Mouse (Mus musculus) spleen, adult 2 months (tissue): ENCODE measurements around the gene Ank. TPM values are rescaled to one million over a fixed set of nuclear protein-coding genes. Genes with fewer than 3 reads are reported as not detected.

Experiments used
- DNase-seq, 2 experiments: peaks; one replicate each; pipeline versions ENCODE4 v3.0.0 to v3.0.0-alpha.2; 2012 to 2021; ENCODE audit warnings: low spot score in 2 of 2, low read depth in 1 of 2
- H3K27ac ChIP-seq: fragments of 200-500 bp; 2 replicates; pipeline ENCODE4 v1.5.1; 2012; ENCODE audit warnings: low read length, inconsistent platforms; ENCODE audit not compliant: insufficient read depth
- H3K27me3 ChIP-seq: fragments of 200-500 bp; 2 replicates; pipeline ENCODE4 v1.6.1; 2012; ENCODE audit warnings: mild to moderate bottlenecking, moderate library complexity, low read length, inconsistent platforms; ENCODE audit not compliant: control insufficient read depth, insufficient read depth
- H3K36me3 ChIP-seq: fragments of 200-500 bp; 2 replicates; pipeline ENCODE4 v1.6.1; 2012; ENCODE audit warnings: mild to moderate bottlenecking, low read length, inconsistent platforms; ENCODE audit not compliant: control insufficient read depth, insufficient read depth
- H3K4me1 ChIP-seq: fragments of 200-500 bp; 2 replicates; pipeline ENCODE4 v1.6.1; 2011; ENCODE audit warnings: inconsistent platforms; ENCODE audit not compliant: control insufficient read depth, insufficient read depth, insufficient read length
- H3K4me3 ChIP-seq: fragments of 200-500 bp; 2 replicates; pipeline ENCODE4 v1.5.1; 2011; ENCODE audit warnings: mild to moderate bottlenecking, inconsistent platforms; ENCODE audit not compliant: insufficient read depth, insufficient read length; ENCODE audit errors: extremely low read depth
- CTCF ChIP-seq: fragments of 200-500 bp; IDR thresholded peaks from 2 replicates; pipeline ENCODE4 v1.5.1; 2011; ENCODE audit warnings: mild to moderate bottlenecking, inconsistent platforms; ENCODE audit not compliant: insufficient read depth, insufficient read length, insufficient replicate concordance; ENCODE audit errors: extremely low read depth
- POLR2A ChIP-seq: fragments of 200-500 bp; IDR thresholded peaks from 2 replicates; pipeline ENCODE4 v1.6.1; 2011; ENCODE audit warnings: low read depth, low read length, inconsistent platforms
- WGBS: fragments of 180-500 bp; shearing (Covaris S2); methylation state at CpG from one replicate; pipeline ENCODE4 v1.1.7; 2018; 5-methylcytosine and 5-hydroxymethylcytosine counted together
- polyA plus RNA-seq: library from polyadenylated mRNA; depleted of rRNA; stranded (reverse); fragments of >200 nt; gene quantifications from 2 replicates; pipeline ENCODE4 v1.2.3, GENCODE M21; 2012

The Ank gene
- polyA plus RNA-seq, 1 experiment, result 20.2 TPM

DNA sequence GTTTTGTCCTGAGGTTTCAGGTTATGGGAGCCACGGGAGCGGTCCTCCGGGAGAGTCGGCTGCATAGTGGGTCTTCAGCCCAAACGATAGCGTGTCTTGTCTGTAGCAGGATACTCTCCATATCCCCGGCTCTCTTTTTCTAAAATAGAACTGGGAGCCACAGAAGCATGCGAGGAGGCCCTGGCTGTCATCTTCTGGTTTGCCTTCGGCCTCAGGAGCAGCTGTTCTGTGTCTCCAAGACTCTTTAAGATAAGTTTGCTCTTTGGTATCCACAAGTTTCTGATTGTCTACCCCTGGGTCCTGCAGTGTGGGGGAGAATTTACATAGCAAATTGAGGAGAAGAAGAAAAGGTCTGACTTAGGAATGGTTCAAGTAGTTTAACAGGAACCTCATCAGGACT lies 10.7 kb downstream of the Ank start:
- no peaks in the 10 kb centered on the region for H3K27me3 ChIP-seq
- TF ChIP-seq POLR2A (no peak), CTCF (no peak)
- WGBS, result 93% methylated on average over 9 of the region's 9 CpGs
- H3K36me3 ChIP-seq, result no peaks in the 10 kb centered on the region
- no peaks in the 10 kb centered on the region for H3K4me1 ChIP-seq
- H3K4me3 ChIP-seq, result no peak overlapping the region
- DNase-seq, result no peak
- H3K27ac ChIP-seq, result no peak overlapping the region

- no peak overlapping the region for H3K4me3 ChIP-seq
- no peak for DNase-seq
- no peaks in the 10 kb centered on the region for H3K4me1 ChIP-seq
- no peak overlapping the region for H3K27ac ChIP-seq
- no peak for TF ChIP-seq POLR2A
- H3K27me3 ChIP-seq, result no peaks in the 10 kb centered on the region
- WGBS, result 81% methylated on average over 7 of the region's 7 CpGs
- H3K36me3 ChIP-seq, result no peaks in the 10 kb centered on the region
These were observed 11.2 kb downstream of the Ank start for GRCm38 (mm10) chr15:27477630-27478029.

DNA sequence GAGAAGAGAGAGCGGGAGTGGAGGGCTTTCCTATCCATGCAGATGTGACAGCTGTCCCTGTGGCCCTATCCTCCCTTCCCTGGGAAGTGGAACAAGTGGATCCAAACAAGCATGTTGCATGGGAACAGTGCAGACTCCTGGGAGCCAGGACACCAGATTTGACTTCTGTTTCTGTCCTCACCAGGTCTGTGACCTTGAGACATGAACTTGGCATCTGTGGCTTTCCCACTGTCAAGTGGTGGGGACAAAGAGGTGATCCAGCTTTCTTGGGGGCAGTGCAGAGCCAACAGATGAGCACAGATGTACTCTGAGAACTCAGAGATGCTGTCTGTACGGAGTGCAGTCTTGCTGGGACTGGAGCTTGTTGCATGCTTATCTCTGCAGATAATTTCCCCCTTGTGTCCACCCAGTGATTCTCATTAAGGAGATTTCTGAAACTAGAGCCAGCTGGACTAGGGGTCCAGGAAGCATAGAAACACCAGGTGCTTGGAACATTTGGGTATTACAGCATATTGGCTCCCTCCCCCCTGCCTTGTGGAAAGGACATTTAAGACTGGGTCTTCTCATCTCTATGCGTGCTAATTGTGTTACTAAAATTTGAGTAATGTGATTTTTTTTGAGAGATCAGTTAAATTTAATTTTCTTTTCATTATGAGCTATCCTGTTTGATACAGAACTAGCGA lies 14.0 kb downstream of the Ank start:
- TF ChIP-seq POLR2A (no peak), CTCF (no peak)
- no peaks in the 10 kb centered on the region for H3K27me3 ChIP-seq
- WGBS, result 93% methylated on average over 4 of the region's 4 CpGs
- H3K4me3 ChIP-seq, result no peak overlapping the region
- no peak overlapping the region for H3K27ac ChIP-seq
- H3K36me3 ChIP-seq, result no peaks in the 10 kb centered on the region
- H3K4me1 ChIP-seq, result no peaks in the 10 kb centered on the region
- no peak for DNase-seq

GRCm38 (mm10) chr15:27481956-27482355 lies 15.5 kb downstream of the Ank start:
- Histone ChIP-seq H3K27me3 (no peaks in the 10 kb centered on the region), H3K36me3 (no peaks in the 10 kb centered on the region), H3K4me1 (no peaks in the 10 kb centered on the region), H3K4me3 (no peak overlapping the region), H3K27ac (no peak overlapping the region)
- TF ChIP-seq POLR2A, result no peak
- no peak for TF ChIP-seq CTCF
- WGBS, result 90% methylated on average over 4 of the region's 4 CpGs
- DNase-seq, result no peak

- Histone ChIP-seq H3K27ac (no peak overlapping the region), H3K36me3 (no peaks in the 10 kb centered on the region), H3K4me1 (no peaks in the 10 kb centered on the region), H3K27me3 (no peaks in the 10 kb centered on the region), H3K4me3 (no peak overlapping the region)
- WGBS, result 83% methylated on average over 3 of the region's 3 CpGs
- TF ChIP-seq CTCF (no peak), POLR2A (no peak)
- DNase-seq, result no peak
These were observed 16.7 kb downstream of the Ank start for GRCm38 (mm10) chr15:27483183-27483582.

- H3K27me3 ChIP-seq, result no peaks in the 10 kb centered on the region
- H3K36me3 ChIP-seq, result no peaks in the 10 kb centered on the region
- WGBS, result 84% methylated on average over 12 of the region's 12 CpGs
- H3K27ac ChIP-seq, result no peak overlapping the region
- no peak for DNase-seq
- H3K4me1 ChIP-seq, result no peaks in the 10 kb centered on the region
- H3K4me3 ChIP-seq, result no peak overlapping the region
- TF ChIP-seq CTCF (no peak), POLR2A (no peak)
These were observed 19.2 kb downstream of the Ank start for GRCm38 (mm10) chr15:27485567-27486278.

- whole genome bisulfite sequencing, result 95% methylated on average over 5 of the region's 5 CpGs
- Histone ChIP-seq H3K36me3 (no peaks in the 10 kb centered on the region), H3K4me3 (no peak overlapping the region), H3K4me1 (no peaks in the 10 kb centered on the region), H3K27ac (no peak overlapping the region), H3K27me3 (no peaks in the 10 kb centered on the region)
- no peak for DNase-seq
- TF ChIP-seq CTCF (no peak), POLR2A (no peak)
These were observed 19.8 kb downstream of the Ank start for GRCm38 (mm10) chr15:27486279-27486618.
